Mouse (Mus musculus) thymus, adult 2 months (tissue): Measurements from ENCODE around the gene Vcp.

ENCODE experiments used
- CTCF ChIP-seq: fragments of 200-500 bp; IDR thresholded peaks from 2 replicates; pipeline ENCODE4 v1.5.1; 2012; ENCODE audit warnings: mild to moderate bottlenecking, control low read depth, low read length, moderate library complexity, borderline replicate concordance; ENCODE audit not compliant: control insufficient read depth, poor library complexity, insufficient read depth; ENCODE audit errors: extremely low read depth
- POLR2A ChIP-seq: fragments of 200-500 bp; IDR thresholded peaks from 2 replicates; pipeline ENCODE4 v1.6.1; 2012; ENCODE audit warnings: mild to moderate bottlenecking, low read length, control low read depth, moderate library complexity; ENCODE audit not compliant: control insufficient read depth, poor library complexity, insufficient read depth; ENCODE audit errors: extremely low read depth

- TF ChIP-seq CTCF (no peak), POLR2A (no peak)
These were observed 56.1 kb downstream of the Vcp start for GRCm38 (mm10) chr4:42944185-42944584.
